Mouse (Mus musculus): ENCODE data around the gene Tbc1d20.

GRCm38 (mm10) chr2:152292475-152292874 lies 1.2 kb upstream of the Tbc1d20 start:
- no peak for TF ChIP-seq CTCF (IDR thresholded peaks at IDR 0.05; ENCODE audit: extremely low read depth, insufficient read depth, low read length)
- TF ChIP-seq POLR2A (IDR thresholded peaks at IDR 0.05; ENCODE audit: extremely low read depth, insufficient read depth, low read length): no peak
